Mouse (Mus musculus): Measurements from ENCODE around the gene 2610001J05Rik.

GRCm38 (mm10) chr6:13854230-13854629 lies 17.1 kb downstream of the 2610001J05Rik start:
- TF ChIP-seq POLR2A (IDR thresholded peaks at IDR 0.05; ENCODE audit: low read depth, low read length) (no peak), CTCF (conservative IDR thresholded peaks at IDR 0.05; ENCODE audit: insufficient read depth, insufficient read length, low read depth, low read length) (no peak)
